Mouse (Mus musculus) kidney, adult 2 months (tissue): ENCODE data around the gene Wwox.

Source experiments
- CTCF ChIP-seq: fragments of 200-500 bp; conservative IDR thresholded peaks from 2 replicates; pipeline ENCODE4 v1.5.1; 2011; ENCODE audit warnings: low read depth, mild to moderate bottlenecking, control low read depth, low read length, moderate library complexity, mixed read lengths; ENCODE audit not compliant: insufficient read depth, insufficient read length
- POLR2A ChIP-seq: fragments of 200-500 bp; IDR thresholded peaks from one replicate; pipeline ENCODE4 v1.6.1; 2011; ENCODE audit warnings: low read depth, low read length, control low read depth

DNA sequence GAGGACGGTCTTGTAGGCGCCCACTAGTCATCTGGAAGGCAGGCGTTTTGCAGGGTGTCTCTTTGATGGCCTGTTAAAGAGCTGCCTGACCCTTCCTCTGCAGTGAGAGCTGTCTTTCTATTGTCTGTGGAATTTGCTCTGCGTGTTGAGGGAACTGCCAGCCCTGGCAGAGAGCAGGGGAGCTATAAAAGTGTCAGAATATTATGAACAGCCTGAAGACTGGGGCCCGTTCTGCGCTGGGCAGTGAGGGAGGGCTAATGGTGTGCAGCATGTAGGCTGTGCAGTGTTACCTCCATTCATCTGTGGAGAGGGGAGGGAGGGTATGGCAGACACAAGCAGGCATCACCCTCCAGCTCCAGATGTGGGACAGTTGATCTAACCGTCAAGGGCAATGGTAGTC lies 923.1 kb downstream of the Wwox start:
- no peak for TF ChIP-seq CTCF
- no peak for TF ChIP-seq POLR2A
